Mouse (Mus musculus): Measurements from ENCODE around the gene Hs6st2.

Gene Hs6st2

DNA sequence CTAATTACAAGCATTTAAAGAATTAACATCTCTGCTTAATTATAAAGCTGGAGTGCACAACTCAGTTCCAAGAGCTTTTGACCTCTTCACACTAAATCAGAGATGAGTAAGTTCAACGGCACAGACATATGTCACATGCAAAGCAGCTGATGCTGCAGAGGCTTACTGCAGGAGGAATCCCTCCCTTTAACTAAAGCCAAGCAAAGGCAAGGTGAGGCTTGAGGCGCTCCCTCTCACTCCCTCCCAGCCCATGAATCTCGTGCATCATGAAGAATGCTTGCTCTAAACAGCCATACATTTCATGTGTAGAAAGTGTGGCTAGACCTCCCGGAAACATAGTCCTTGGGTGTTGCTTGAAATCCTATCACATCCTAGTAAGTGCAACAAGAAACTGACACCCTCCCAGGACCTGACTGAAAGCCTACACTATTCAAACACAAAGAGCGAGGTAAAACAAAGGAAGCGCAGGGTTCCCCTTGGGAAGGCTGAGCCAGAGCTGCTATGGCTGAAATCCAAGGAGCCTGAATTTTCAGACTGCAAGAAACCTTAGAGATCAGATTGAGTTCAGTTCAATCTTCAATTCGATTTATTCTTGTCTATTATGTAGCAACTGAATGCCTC, 67.2 kb downstream of the Hs6st2 start:
- TF ChIP-seq GATA4 (IDR thresholded peaks at IDR 0.05; ENCODE audit: insufficient replicate concordance, low read length), result no peak

DNA sequence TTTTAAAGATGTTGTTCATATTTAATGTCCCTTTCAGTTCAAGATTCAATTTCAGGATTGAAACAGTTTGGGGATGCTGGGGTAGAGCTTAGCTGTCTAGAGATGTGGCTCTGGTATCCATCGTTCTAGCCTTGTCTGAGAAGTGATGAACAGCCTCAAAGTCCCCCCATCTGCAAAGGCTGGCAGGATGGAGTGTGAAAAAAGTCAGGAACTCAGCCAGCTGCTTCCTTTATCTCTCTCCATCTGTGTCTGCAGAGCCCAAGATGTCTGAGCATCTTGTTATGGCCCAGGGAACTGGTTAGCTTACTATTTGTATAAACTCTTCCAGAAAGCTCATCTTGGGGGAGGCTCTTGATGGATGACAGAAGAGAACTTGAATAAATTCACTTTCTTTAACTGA, 70.9 kb downstream of the Hs6st2 start:
- no peak for TF ChIP-seq GATA4 (IDR thresholded peaks at IDR 0.05; ENCODE audit: insufficient replicate concordance, low read length)

DNA sequence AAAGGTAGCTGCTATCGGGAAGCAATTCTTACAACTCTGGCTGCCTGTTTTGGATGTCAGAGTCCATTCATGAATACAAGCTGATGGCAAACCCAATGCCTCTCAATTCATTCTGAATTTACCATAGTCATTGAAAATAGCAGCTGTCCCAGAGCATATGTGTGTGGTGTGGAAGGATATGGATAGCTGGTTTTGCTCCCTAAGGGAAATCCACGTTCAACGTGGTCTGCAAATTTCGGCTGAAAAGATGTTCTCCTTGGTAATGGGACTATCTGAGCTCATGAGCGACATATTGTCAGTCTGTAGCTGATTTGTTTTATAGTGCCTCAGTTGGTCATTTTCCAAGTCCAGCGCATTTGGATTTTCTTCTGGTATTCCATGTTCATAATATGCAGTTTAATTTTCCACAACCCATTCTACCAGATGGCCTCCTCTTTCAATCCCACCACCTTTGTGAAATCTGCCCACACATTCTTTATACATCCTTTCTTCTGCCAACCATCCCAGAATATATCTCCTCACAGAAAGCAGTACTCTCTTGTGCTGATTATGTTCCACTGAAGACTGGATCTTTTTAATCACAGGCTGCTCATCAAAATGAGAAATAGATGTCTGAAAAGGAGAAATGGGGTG, 75.3 kb downstream of the Hs6st2 start:
- TF ChIP-seq GATA4 (IDR thresholded peaks at IDR 0.05; ENCODE audit: insufficient replicate concordance, low read length), result no peak

- no peak for TF ChIP-seq GATA4 (IDR thresholded peaks at IDR 0.05; ENCODE audit: insufficient replicate concordance, low read length)
Measured at GRCm38 (mm10) chrX:51592751-51593150, 88.9 kb downstream of the Hs6st2 start.

- TF ChIP-seq GATA4 (IDR thresholded peaks at IDR 0.05; ENCODE audit: insufficient replicate concordance, low read length), result no peak
Measured at GRCm38 (mm10) chrX:51590448-51591010, 91.1 kb downstream of the Hs6st2 start.

DNA sequence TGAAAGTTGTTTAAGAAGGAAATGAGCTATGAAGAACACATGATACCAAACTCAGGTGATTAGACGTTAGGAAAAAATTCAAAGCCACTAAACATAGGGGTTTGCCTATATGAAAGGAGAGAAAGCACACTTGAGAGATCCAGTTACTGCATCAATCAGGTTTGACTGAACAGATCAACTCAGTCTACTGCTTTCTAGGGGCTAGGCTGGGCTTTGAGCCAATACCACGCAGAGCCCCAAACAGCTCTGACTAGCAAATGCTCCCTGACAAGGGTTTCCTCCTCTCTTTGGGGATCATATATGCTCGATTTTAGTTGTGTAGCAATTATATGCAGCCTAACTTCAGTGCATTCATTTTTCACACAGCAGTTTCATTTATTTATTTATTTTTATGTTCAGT, 96.2 kb downstream of the Hs6st2 start:
- no peak for TF ChIP-seq GATA4 (IDR thresholded peaks at IDR 0.05; ENCODE audit: insufficient replicate concordance, low read length)

- no peak for TF ChIP-seq GATA4 (IDR thresholded peaks at IDR 0.05; ENCODE audit: insufficient replicate concordance, low read length)
Measured at GRCm38 (mm10) chrX:51581704-51582103, 100.0 kb downstream of the Hs6st2 start.

GRCm38 (mm10) chrX:51561880-51562279, 119.8 kb downstream of the Hs6st2 start:
- TF ChIP-seq GATA4 (IDR thresholded peaks at IDR 0.05; ENCODE audit: insufficient replicate concordance, low read length), result no peak

GRCm38 (mm10) chrX:51539626-51540025, 142.0 kb downstream of the Hs6st2 start:
- TF ChIP-seq GATA4 (IDR thresholded peaks at IDR 0.05; ENCODE audit: insufficient replicate concordance, low read length), result no peak

GRCm38 (mm10) chrX:51537082-51537481, 144.6 kb downstream of the Hs6st2 start:
- TF ChIP-seq GATA4 (IDR thresholded peaks at IDR 0.05; ENCODE audit: insufficient replicate concordance, low read length), result no peak

- no peak for TF ChIP-seq GATA4 (IDR thresholded peaks at IDR 0.05; ENCODE audit: insufficient replicate concordance, low read length)
Measured at GRCm38 (mm10) chrX:51535226-51535625, 146.4 kb downstream of the Hs6st2 start.

DNA sequence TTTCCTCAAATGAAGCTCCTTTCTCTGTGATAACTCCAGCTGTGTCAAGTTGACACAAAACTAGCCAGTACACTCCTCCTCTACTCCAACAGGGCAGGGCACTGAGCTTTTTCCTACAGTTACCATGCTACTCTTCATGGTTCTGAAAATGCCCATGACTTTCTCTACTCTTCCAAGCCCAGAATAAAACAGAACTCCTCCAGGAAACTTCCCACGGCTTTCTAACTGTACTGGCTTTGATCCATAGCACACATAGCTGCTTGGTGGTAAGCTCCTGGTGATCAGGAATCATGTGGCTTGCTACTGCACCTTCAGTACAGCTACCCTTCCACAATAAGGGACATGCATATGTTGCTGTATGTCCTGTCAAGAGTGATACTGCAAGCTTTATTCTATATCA, 150.5 kb downstream of the Hs6st2 start:
- TF ChIP-seq GATA4 (IDR thresholded peaks at IDR 0.05; ENCODE audit: insufficient replicate concordance, low read length), result no peak

GRCm38 (mm10) chrX:51528601-51529000, 153.1 kb downstream of the Hs6st2 start:
- no peak for TF ChIP-seq GATA4 (IDR thresholded peaks at IDR 0.05; ENCODE audit: insufficient replicate concordance, low read length)

- TF ChIP-seq GATA4 (IDR thresholded peaks at IDR 0.05; ENCODE audit: insufficient replicate concordance, low read length), result no peak
Measured at GRCm38 (mm10) chrX:51514831-51515230, 166.8 kb downstream of the Hs6st2 start.

GRCm38 (mm10) chrX:51506526-51506925, 175.1 kb downstream of the Hs6st2 start:
- no peak for TF ChIP-seq GATA4 (IDR thresholded peaks at IDR 0.05; ENCODE audit: insufficient replicate concordance, low read length)

GRCm38 (mm10) chrX:51505691-51506090, 176.0 kb downstream of the Hs6st2 start:
- TF ChIP-seq GATA4 (IDR thresholded peaks at IDR 0.05; ENCODE audit: insufficient replicate concordance, low read length), result no peak

Data from liver, adult (tissue).